Mouse (Mus musculus): Measurements from ENCODE around the gene Prkd3.

Gene Prkd3

GRCm38 (mm10) chr17:79020208-79020983, at the start of gene Prkd3:
Prkd3 (minus strand) TSS chr17:79020816.
- in situ Hi-C loops (cut with MboI, MseI), result no loop called here

DNA sequence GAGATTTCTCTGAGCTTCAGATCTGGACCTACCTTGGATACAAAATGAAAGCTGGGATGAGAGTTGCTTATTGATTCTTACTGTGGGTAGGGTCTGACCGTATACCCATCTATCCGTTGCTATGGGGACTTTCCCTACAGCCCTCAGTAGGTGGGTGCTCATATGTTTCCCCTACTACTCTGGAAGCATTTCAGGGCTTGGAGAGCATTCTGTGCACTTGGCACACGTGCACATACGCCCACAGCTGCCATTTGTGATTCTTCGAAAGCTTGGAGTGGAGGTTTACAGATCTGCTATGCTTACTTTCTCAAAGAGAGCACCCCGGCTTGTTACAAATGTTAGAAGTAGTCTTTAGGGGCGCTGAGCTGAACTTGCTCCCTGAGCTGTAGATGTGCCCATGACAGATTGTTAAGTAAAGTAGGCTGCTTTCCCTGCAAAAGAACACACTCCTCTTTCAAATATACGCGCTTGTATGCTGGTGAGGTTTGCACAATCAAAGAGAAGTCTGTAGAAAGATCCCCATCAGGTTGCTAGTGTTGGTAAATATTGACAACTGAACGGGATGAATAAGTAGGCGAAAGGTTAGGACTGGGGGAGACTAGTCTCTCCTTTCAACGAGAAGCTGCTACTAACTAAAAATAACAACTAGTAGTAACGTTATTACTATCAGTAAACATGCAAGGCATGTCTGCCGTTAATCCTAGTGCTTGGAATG, 49.3 kb upstream of the Prkd3 start:
- in situ Hi-C loops (cut with MboI, MseI), result no loop called here

DNA sequence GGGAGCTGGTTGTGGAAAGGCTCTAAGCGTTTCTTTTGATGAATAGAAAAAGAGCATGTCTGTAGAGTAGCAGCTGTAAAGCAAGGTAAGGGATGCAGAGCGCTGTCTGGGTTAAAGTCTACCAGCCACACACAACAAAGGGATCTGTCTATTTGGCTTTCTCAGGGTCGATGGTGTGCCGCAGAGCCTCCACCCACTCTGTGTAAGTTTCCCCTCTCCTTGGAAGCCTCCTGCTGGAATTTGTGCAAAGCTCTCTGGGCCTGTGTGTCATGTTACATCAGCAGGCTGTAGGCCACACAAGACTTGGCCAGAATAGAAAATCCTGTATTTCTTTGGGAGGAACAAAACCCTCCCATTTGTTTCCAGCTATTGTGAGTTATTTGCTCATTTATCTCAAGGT, 48.4 kb upstream of the Prkd3 start:
- in situ Hi-C loops (cut with MboI, MseI), result no loop called here

DNA sequence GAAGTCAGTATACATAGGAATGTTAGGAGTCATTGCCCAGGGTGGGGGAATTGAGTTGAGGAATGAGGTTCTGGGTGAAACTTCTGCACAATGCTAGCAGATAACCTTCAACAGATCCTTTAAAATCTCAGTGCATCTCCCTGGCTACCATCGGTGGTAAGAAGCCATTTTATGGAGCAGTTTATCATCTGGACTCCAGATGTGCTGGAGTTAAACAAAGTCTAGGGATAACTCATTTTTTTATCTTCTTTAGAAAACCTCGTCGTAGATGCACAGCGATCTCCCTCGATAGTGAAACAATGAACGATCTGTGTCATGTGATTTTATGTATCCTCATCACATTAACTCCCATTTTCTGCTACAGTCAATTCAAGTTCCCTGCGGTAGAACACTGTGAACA, 48.0 kb upstream of the Prkd3 start:
- in situ Hi-C loops (cut with MboI, MseI), result no loop called here

- in situ Hi-C loops (cut with MboI, MseI), result no loop called here
Measured at GRCm38 (mm10) chr17:79064250-79064649, 43.6 kb upstream of the Prkd3 start.

DNA sequence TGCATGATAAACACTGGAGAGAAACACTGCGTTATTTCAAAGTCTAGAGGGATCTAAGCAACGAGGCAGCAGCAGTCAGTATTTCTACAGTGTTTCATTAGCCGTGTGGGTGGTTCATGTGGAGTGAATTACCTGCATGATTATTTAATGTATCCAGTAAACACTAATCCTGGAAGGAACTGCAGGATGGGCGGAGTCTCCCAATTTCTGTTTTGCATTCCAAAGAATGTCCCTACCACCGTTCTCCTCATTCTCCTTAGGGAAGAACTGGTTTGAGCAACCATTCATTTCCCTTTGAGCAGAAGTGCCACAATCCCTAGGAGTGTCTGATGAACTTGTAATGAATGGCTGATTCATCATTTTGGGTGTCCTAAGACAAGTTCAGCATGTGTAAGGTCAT, 39.6 kb upstream of the Prkd3 start:
- in situ Hi-C loops (cut with MboI, MseI), result no loop called here

DNA sequence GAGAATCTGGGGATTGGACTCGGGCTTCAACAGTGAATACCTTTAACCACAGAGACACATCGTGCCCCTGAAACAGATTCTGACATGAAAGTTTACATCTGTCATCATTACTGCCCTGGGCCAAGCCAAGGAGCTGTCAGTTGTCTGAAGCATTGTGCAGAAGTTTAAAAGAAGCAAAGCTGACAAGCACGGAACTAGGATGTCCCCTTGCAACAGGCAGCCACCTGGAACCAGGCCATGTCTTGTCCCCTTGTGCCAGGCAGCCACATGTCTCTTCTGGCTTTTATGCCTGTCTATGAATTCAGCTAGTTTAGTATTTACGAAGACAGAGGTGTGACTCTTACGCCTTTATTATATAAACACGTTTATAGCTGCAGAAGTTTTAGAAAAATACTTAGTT, 37.7 kb upstream of the Prkd3 start:
- in situ Hi-C loops (cut with MboI, MseI), result no loop called here

GRCm38 (mm10) chr17:79052088-79052812, 31.6 kb upstream of the Prkd3 start:
- in situ Hi-C loops (cut with MboI, MseI), result loop anchor here (5.0 kb wide), 1 partner anchor 45 kb away; no protein-coding TSS in a partner anchor

DNA sequence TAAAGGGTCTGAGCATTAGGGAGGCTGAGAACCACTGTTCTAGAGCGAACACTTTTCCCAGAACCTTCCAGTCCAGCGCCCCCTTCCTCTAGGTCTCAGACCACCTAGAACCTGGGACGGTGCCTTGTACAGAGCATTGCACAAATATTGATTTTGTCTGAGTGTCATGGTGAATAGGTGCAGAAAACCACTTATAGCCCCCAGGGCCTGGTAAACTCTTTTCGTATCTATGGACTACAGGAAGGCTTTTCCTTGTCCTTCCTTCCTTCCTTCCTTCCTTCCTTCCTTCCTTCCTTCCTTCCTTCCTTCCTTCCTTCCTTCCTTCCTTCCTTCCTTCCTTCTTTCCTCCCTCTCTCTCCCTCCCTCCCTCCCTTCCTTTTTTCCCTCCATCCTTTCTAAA, 31.0 kb upstream of the Prkd3 start, which contains the start of gene Qpct:
TSS of gene Qpct (plus strand) at position 301 of the 400 bp plus-strand sequence.
- in situ Hi-C loops (cut with MboI, MseI), result loop anchor here (5.0 kb wide), 1 partner anchor 46 kb away; no protein-coding TSS in a partner anchor

DNA sequence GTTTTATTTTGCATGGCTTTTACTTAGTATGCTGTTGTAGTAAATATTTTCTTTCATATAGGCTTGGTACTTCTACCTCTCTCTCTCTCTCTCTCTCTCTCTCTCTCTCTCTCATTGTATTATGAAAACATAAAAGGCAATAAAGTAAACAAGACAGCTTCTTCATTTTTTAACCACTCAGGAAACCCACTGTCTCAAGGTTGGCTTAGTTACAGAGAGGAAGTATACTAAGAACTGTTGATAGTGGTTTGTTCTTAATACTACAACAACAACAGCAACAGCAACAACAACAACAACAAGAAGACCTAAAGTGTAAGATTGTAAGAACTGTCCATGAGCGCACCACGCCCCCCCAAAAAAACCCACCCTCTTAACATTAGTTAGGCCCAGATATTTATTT, 23.1 kb upstream of the Prkd3 start:
- in situ Hi-C loops (cut with MboI, MseI), result no loop called here

- in situ Hi-C loops (cut with MboI, MseI), result no loop called here
Measured at GRCm38 (mm10) chr17:79039660-79040059, 19.0 kb upstream of the Prkd3 start.

- in situ Hi-C loops (cut with MboI, MseI), result no loop called here
Measured at GRCm38 (mm10) chr17:79032782-79033181, 12.2 kb upstream of the Prkd3 start.

GRCm38 (mm10) chr17:79031569-79031968, 11.0 kb upstream of the Prkd3 start:
- in situ Hi-C loops (cut with MboI, MseI), result no loop called here

GRCm38 (mm10) chr17:79029226-79029625, 8.6 kb upstream of the Prkd3 start:
- in situ Hi-C loops (cut with MboI, MseI), result no loop called here

- in situ Hi-C loops (cut with MboI, MseI), result no loop called here
Measured at GRCm38 (mm10) chr17:79024544-79024943, 3.9 kb upstream of the Prkd3 start.

DNA sequence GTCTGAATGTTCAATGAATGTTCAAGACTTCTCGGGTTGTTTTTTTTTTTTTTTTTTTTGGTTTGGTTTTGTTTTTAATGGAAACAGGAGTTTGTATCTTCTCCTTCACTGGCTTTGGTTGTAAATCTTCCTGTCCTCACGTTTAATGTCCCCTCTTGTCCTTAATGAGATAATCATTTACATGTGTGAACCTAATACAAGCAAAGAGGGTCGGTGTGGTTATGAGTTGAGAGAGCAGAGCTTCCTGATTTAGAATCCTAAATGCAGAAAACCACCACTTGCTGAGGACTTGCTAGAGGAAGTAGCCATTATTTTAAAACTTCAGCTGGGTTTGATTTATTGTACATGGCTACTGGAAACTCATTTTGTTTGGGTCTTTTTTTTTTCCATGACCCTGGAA, 2.1 kb upstream of the Prkd3 start:
- in situ Hi-C loops (cut with MboI, MseI), result no loop called here

- in situ Hi-C loops (cut with MboI, MseI), result no loop called here
Measured at GRCm38 (mm10) chr17:79020984-79021335, 344 bp upstream of the Prkd3 start.

GRCm38 (mm10) chr17:79019726-79020207, 849 bp downstream of the Prkd3 start:
- in situ Hi-C loops (cut with MboI, MseI), result no loop called here

- in situ Hi-C loops (cut with MboI, MseI), result no loop called here
Measured at GRCm38 (mm10) chr17:79018422-79018821, 2.2 kb downstream of the Prkd3 start.

- in situ Hi-C loops (cut with MboI, MseI), result no loop called here
Measured at GRCm38 (mm10) chr17:79015831-79016230, 4.8 kb downstream of the Prkd3 start.

DNA sequence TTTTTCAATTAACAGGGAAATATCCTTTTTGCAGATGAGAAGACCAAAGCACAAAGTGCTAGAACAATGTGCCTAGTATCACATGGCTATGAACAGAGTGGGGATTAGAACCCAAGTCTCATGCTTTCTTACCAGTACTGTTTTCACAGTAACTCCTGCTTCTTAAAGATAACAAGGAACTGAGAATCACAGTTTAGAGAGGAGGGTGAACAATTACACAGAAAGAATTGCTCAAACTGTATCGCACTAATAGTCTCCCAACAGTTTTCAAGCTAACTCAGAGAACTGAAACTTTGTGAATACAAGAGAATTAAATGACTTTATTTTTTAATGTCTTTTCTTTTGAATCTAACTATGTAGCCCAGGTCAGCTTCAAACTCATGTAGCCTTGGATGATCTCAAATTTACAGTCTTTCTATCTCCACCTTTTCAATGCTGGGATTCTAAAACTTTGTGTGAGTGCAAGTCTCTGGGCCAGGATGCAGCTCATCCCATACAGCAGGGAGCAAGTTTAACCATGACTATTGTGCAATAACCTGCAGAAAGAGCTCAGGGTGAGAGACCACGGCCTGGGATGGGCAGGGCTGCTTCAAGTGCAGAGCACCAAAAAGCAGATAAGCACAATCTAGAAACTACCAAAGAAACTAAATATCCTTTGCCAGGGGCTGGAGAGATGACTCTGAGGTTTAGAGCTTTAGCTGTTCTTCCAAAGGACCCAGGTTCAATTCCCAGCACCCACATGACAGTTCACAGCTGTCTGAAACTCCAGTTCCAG, 5.5 kb downstream of the Prkd3 start:
- in situ Hi-C loops (cut with MboI, MseI), result no loop called here

All from T-helper 1 cell (primary cell).